Mouse (Mus musculus) thymus, adult 2 months (tissue): ENCODE data around the gene Noct. TPM values are rescaled to one million over a fixed set of nuclear protein-coding genes. Genes with fewer than 3 reads are reported as not detected.

Source experiments
- DNase-seq: peaks from one replicate; pipeline ENCODE4 v3.0.0; 2021
- H3K27ac ChIP-seq: fragments of 200-500 bp; 2 replicates; pipeline ENCODE4 v1.5.1; 2012; ENCODE audit warnings: low read length, control low read depth; ENCODE audit not compliant: control insufficient read depth, insufficient read depth
- H3K27me3 ChIP-seq: fragments of 200-500 bp; 2 replicates; pipeline ENCODE4 v1.6.1; 2012; ENCODE audit warnings: mild to moderate bottlenecking, low read length, moderate library complexity, mixed read lengths; ENCODE audit not compliant: control insufficient read depth, insufficient read depth
- H3K36me3 ChIP-seq: fragments of 200-500 bp; 2 replicates; pipeline ENCODE4 v1.6.1; 2012; ENCODE audit warnings: mild to moderate bottlenecking, low read length, moderate library complexity; ENCODE audit not compliant: control insufficient read depth, insufficient read depth
- H3K4me1 ChIP-seq: fragments of 200-500 bp; replicated peaks from 2 replicates; pipeline ENCODE4 v1.6.1; 2012; ENCODE audit warnings: low read length; ENCODE audit not compliant: control insufficient read depth, insufficient read depth
- H3K4me3 ChIP-seq: fragments of 200-500 bp; 2 replicates; pipeline ENCODE4 v1.5.1; 2012; ENCODE audit warnings: mild to moderate bottlenecking, low read length, control low read depth, moderate library complexity; ENCODE audit not compliant: control insufficient read depth, insufficient read depth
- CTCF ChIP-seq: fragments of 200-500 bp; IDR thresholded peaks from 2 replicates; pipeline ENCODE4 v1.5.1; 2012; ENCODE audit warnings: mild to moderate bottlenecking, control low read depth, low read length, moderate library complexity, borderline replicate concordance; ENCODE audit not compliant: control insufficient read depth, poor library complexity, insufficient read depth; ENCODE audit errors: extremely low read depth
- POLR2A ChIP-seq: fragments of 200-500 bp; IDR thresholded peaks from 2 replicates; pipeline ENCODE4 v1.6.1; 2012; ENCODE audit warnings: mild to moderate bottlenecking, low read length, control low read depth, moderate library complexity; ENCODE audit not compliant: control insufficient read depth, poor library complexity, insufficient read depth; ENCODE audit errors: extremely low read depth
- WGBS: fragments of 180-500 bp; shearing (Covaris S2); methylation state at CpG from one replicate; pipeline ENCODE4 v1.1.7; 2018; 5-methylcytosine and 5-hydroxymethylcytosine counted together
- polyA plus RNA-seq: library from polyadenylated mRNA; depleted of rRNA; stranded (reverse); fragments of >200 nt; gene quantifications from 2 replicates; pipeline ENCODE4 v1.2.3, GENCODE M21; 2012; rRNA removed

The Noct gene
- polyA plus RNA-seq, 1 experiment: 30.8 TPM

DNA sequence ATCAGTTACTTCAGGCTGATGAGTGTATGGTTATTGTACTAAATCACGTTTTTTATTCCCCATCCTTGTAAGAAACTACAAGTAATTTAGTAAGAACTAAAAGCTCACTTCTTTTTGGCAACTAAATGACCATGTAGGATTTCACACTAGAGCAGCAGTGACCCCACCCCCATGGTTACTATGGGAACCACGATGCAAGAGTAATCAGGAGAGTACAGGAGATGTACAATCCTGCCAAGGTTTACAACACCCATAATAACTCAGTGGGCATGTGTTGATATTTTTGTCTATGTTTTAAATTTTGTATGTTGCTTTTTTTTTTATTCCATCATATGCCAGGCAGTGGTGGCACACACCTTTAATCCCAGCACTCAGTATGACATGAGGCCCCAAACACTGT is 71.0 kb downstream of the Noct start:
- H3K36me3 ChIP-seq: peaks cover 5% of the 10 kb centered on the region; the same call in 1 of the 2 replicates
- WGBS: 93% methylated on average over 2 of the region's 2 CpGs
- no peak overlapping the region for H3K27ac ChIP-seq
- H3K4me3 ChIP-seq: no peak overlapping the region
- H3K4me1 ChIP-seq: 0 out of 2 replicates have a peak, but pooled peaks cover 2% of the 10 kb centered on the region
- no peak for DNase-seq
- H3K27me3 ChIP-seq: no peaks in the 10 kb centered on the region
- TF ChIP-seq CTCF: no peak
- TF ChIP-seq POLR2A: no peak

DNA sequence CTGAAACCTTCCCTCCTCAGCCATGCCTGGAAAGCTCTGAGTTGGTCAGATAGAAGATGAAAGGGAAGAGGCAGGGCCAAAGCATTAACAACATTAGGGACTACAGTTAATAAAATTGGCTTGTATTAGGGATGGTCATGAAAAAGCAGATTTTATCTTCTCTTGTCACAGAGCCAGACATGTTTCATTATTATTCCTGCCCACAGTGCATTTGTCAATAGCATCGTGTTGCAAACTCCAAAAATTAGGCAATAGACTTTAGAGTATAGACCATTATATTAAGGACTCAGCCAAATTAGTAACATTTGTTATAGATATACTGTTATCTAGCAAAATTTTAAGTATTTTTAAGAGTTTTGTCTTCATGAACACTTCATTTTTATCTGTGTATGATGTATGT is 72.5 kb downstream of the Noct start:
- H3K36me3 ChIP-seq: peaks cover 5% of the 10 kb centered on the region; the same call in 1 of the 2 replicates
- H3K27me3 ChIP-seq: no peaks in the 10 kb centered on the region
- DNase-seq: no peak
- no peak overlapping the region for H3K27ac ChIP-seq
- H3K4me1 ChIP-seq: 0 out of 2 replicates have a peak, but pooled peaks cover 2% of the 10 kb centered on the region
- 84% methylated on average over 1 of the region's 1 CpGs for WGBS
- no peak for TF ChIP-seq CTCF
- no peak for TF ChIP-seq POLR2A
- no peak overlapping the region for H3K4me3 ChIP-seq

Other genes starting within 250 kb of the Noct start
- gene Elf2, start 116.2 kb downstream of the Noct start, polyA plus RNA-seq: 85.0 and 106 TPM in 2 replicates
- 0.18 and 0.22 TPM in 2 replicates for gene Mgarp, start 172.3 kb downstream of the Noct start, polyA plus RNA-seq
- 152 and 169 TPM in 2 replicates for gene Ndufc1, start 184.5 kb downstream of the Noct start, polyA plus RNA-seq
- gene Naa15, start 190.7 kb downstream of the Noct start, polyA plus RNA-seq: 6.0 and 6.7 TPM in 2 replicates